Mouse (Mus musculus) stomach, embryonic 16.5 days (tissue): ENCODE measurements around the gene Ccp110. TPM values are rescaled to one million over a fixed set of nuclear protein-coding genes. Genes with fewer than 3 reads are reported as not detected.
A peak's percentile ranks its signal among the peaks of the same experiment; 100 is the strongest.

Experiments
- ATAC-seq: fragments of 200-750 bp; cut with Nextera tagmentation; 2 replicates; pipeline ENCODE4 v1.8.0; 2017; ENCODE audit warnings: moderate number of reproducible peaks, moderate TSS enrichment; ENCODE audit not compliant: insufficient read depth, low FRiP score
- H3K27ac ChIP-seq: fragments of 300-500 bp; sonication (generic); 2 replicates; pipeline ENCODE4 v1.5.1; 2014; ENCODE audit warnings: low read length
- H3K27me3 ChIP-seq: fragments of 300-500 bp; sonication (generic); 2 replicates; pipeline ENCODE4 v1.6.1; 2014; ENCODE audit warnings: low read length, control low read depth, mixed read lengths; ENCODE audit not compliant: control insufficient read depth, insufficient read depth
- H3K36me3 ChIP-seq: fragments of 300-500 bp; sonication (generic); 2 replicates; pipeline ENCODE4 v1.6.1; 2014; ENCODE audit warnings: low read length; ENCODE audit not compliant: control insufficient read depth, insufficient read depth
- H3K4me1 ChIP-seq: fragments of 300-500 bp; sonication (generic); 2 replicates; pipeline ENCODE4 v1.6.1; 2014; ENCODE audit warnings: low read length, control low read depth, mixed read lengths; ENCODE audit not compliant: control insufficient read depth, insufficient read depth
- H3K4me2 ChIP-seq: fragments of 300-500 bp; sonication (generic); 2 replicates; pipeline ENCODE4 v1.6.1; 2014; ENCODE audit warnings: low read depth, low read length, mixed read lengths
- H3K4me3 ChIP-seq: fragments of 300-500 bp; sonication (generic); replicated peaks from 2 replicates; pipeline ENCODE4 v1.5.1; 2014; ENCODE audit warnings: mild to moderate bottlenecking, low read length
- H3K9ac ChIP-seq: fragments of 300-500 bp; sonication (generic); 2 replicates; pipeline ENCODE4 v1.6.1; 2014; ENCODE audit warnings: low read length
- H3K9me3 ChIP-seq: fragments of 300-500 bp; sonication (generic); replicated peaks from 2 replicates; pipeline ENCODE4 v1.6.1; 2016; ENCODE audit warnings: low read length, control low read depth; ENCODE audit not compliant: control insufficient read depth
- WGBS: fragments of 180-500 bp; shearing (Covaris S2); extraction: QIAGEN DNeasy Blood & Tissue Kit; methylation state at CpG from one replicate; pipeline ENCODE4 v1.1.7; 2014; 5-methylcytosine and 5-hydroxymethylcytosine counted together
- polyA plus RNA-seq: library from polyadenylated mRNA; unstranded; fragments of >200 nt; fragmentation: Nextera tagmentation; extraction: Ambion mirVana; gene quantifications from 2 replicates; pipeline ENCODE4 v1.2.1, GENCODE M21; 2015

Ccp110 gene
- polyA plus RNA-seq, 1 experiment from 2014 or later: 16.7 TPM

DNA sequence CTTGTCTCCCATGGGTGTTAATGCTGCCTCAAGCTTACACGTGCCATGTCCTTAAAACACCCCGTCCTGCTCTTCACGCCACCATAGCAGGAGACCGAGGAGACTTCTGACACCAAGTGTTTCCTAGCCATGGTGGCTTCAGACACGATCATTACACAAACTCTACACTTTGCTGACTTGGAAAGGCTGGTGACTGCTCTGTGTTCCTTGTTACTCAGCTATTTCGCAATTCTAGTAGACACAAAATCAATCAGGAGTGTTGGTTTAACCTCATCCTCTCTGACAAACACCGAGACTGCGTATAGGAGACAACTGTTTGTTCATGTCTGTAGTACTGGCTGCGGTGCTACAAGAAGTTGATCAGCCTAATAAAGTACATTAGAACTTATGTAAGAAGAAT lies 13.5 kb upstream of the Ccp110 start:
- Histone ChIP-seq H3K36me3 (peaks cover 18% of the 10 kb centered on the region), H3K9ac (no peak overlapping the region), H3K4me2 (no peak overlapping the region), H3K9me3 (no peaks in the 10 kb centered on the region), H3K4me3 (no peak overlapping the region), H3K27ac (no peak overlapping the region), H3K27me3 (no peaks in the 10 kb centered on the region), H3K4me1 (peaks cover 9% of the 10 kb centered on the region)
- ATAC-seq: no peak; the same call in 1 of the 2 replicates
- 73% methylated on average over 9 of the region's 9 CpGs for WGBS

GRCm38 (mm10) chr7:118703144-118703561 lies 9.2 kb upstream of the Ccp110 start:
- WGBS: 78% methylated on average over 15 of the region's 15 CpGs
- Histone ChIP-seq H3K9me3 (no peaks in the 10 kb centered on the region), H3K4me1 (peaks cover 23% of the 10 kb centered on the region), H3K4me3 (no peak overlapping the region), H3K4me2 (peak overlapping the region; percentile 76; the same call in 1 of the 2 replicates), H3K36me3 (no peaks in the 10 kb centered on the region), H3K27ac (peak overlapping the region; percentile 43), H3K27me3 (no peaks in the 10 kb centered on the region), H3K9ac (no peak overlapping the region)
- no peak for ATAC-seq

- Histone ChIP-seq H3K27ac (peak overlapping the region; percentile 90; the same call in 1 of the 2 replicates), H3K9me3 (no peaks in the 10 kb centered on the region)
- peak; percentile 22; the same call in 1 of the 2 replicates for ATAC-seq
Observed at GRCm38 (mm10) chr7:118704001-118704850, 8.1 kb upstream of the Ccp110 start.

GRCm38 (mm10) chr7:118705101-118705961 lies 7.0 kb upstream of the Ccp110 start, which contains the start of gene Gde1:
Gene Gde1, minus strand, starts transcription at chr7:118705778.
- ATAC-seq: peak; percentile 90
- no peaks in the 10 kb centered on the region for H3K36me3 ChIP-seq
- H3K9me3 ChIP-seq: no peaks in the 10 kb centered on the region
- H3K4me2 ChIP-seq: peak within 1 kb of the TSS; percentile 76
- peak within 1 kb of the TSS; percentile 90 for H3K4me3 ChIP-seq
- peaks cover 23% of the 10 kb centered on the region for H3K4me1 ChIP-seq
- H3K9ac ChIP-seq: peak within 1 kb of the TSS; percentile 90
- H3K27ac ChIP-seq: peak within 1 kb of the TSS; percentile 90
- under 1% methylated on average over 66 of the region's 66 CpGs for WGBS
- H3K27me3 ChIP-seq: no peaks in the 10 kb centered on the region

More at GRCm38 (mm10) chr7:118704001-118704850, 8.1 kb upstream of the Ccp110 start:
- Histone ChIP-seq H3K9ac (no peak overlapping the region), H3K27me3 (no peaks in the 10 kb centered on the region), H3K4me3 (peak overlapping the region; percentile 90), H3K36me3 (no peaks in the 10 kb centered on the region), H3K4me1 (peaks cover 23% of the 10 kb centered on the region), H3K4me2 (peak overlapping the region; percentile 76)
- WGBS: 71% methylated on average over 9 of the region's 9 CpGs

DNA sequence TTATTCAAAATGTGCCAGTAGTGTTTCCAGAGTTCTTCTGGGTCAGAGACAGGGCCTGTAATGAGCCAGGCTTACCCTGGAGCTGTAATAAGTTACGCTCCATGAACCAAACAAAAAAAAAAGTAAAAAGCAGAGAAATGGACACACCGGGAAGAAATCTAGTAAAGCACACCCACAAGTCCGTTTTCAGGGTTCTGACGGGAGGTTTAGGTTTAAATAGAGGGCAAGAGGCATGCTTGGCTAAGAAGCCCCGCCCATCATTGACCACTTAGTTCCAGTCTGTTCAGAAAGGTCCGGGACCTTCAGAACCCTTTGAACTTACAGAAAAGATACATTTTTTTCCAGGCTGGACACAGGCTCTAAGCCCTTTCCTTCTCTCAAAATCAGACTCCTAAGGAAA lies 6.3 kb upstream of the Ccp110 start:
- peak overlapping the region; percentile 90; the same call in 1 of the 2 replicates for H3K9ac ChIP-seq
- no peak for ATAC-seq
- no peaks in the 10 kb centered on the region for H3K36me3 ChIP-seq
- 28% methylated on average over 6 of the region's 6 CpGs for WGBS
- no peaks in the 10 kb centered on the region for H3K9me3 ChIP-seq
- H3K4me2 ChIP-seq: peak overlapping the region; percentile 76
- H3K27ac ChIP-seq: peak overlapping the region; percentile 90; the same call in 1 of the 2 replicates
- peaks cover 23% of the 10 kb centered on the region for H3K4me1 ChIP-seq
- H3K27me3 ChIP-seq: no peaks in the 10 kb centered on the region
- H3K4me3 ChIP-seq: peak overlapping the region; percentile 90

GRCm38 (mm10) chr7:118706488-118706887 lies 5.9 kb upstream of the Ccp110 start:
- 89% methylated on average over 5 of the region's 5 CpGs for WGBS
- 0 out of 2 replicates have a peak overlapping the region, but pooled peaks have one; percentile 90 for H3K27ac ChIP-seq
- H3K4me2 ChIP-seq: no peak overlapping the region
- no peak overlapping the region for H3K9ac ChIP-seq
- H3K4me3 ChIP-seq: no peak overlapping the region
- H3K27me3 ChIP-seq: no peaks in the 10 kb centered on the region
- no peak for ATAC-seq
- no peaks in the 10 kb centered on the region for H3K36me3 ChIP-seq
- no peaks in the 10 kb centered on the region for H3K9me3 ChIP-seq
- H3K4me1 ChIP-seq: peaks cover 23% of the 10 kb centered on the region

GRCm38 (mm10) chr7:118707216-118707615 lies 5.1 kb upstream of the Ccp110 start:
- Histone ChIP-seq H3K27me3 (no peaks in the 10 kb centered on the region), H3K9me3 (no peaks in the 10 kb centered on the region), H3K9ac (no peak overlapping the region), H3K4me1 (peaks cover 23% of the 10 kb centered on the region), H3K36me3 (no peaks in the 10 kb centered on the region), H3K4me3 (no peak overlapping the region), H3K4me2 (no peak overlapping the region), H3K27ac (no peak overlapping the region)
- ATAC-seq: no peak
- 55% methylated on average over 2 of the region's 2 CpGs for WGBS

- WGBS: 60% methylated on average over 4 of the region's 4 CpGs
Observed at GRCm38 (mm10) chr7:118708002-118708401, 4.3 kb upstream of the Ccp110 start.

More at GRCm38 (mm10) chr7:118708002-118708401, 4.3 kb upstream of the Ccp110 start:
- H3K9me3 ChIP-seq: no peaks in the 10 kb centered on the region
- H3K9ac ChIP-seq: no peak overlapping the region
- H3K27ac ChIP-seq: no peak overlapping the region
- H3K4me2 ChIP-seq: no peak overlapping the region
- peaks cover 25% of the 10 kb centered on the region for H3K4me1 ChIP-seq
- ATAC-seq: peak; percentile 11; the same call in 1 of the 2 replicates
- H3K36me3 ChIP-seq: no peaks in the 10 kb centered on the region
- no peak overlapping the region for H3K4me3 ChIP-seq
- no peaks in the 10 kb centered on the region for H3K27me3 ChIP-seq
